Mouse (Mus musculus): Measurements from ENCODE around the gene Susd2. TPM values are rescaled to one million over a fixed set of nuclear protein-coding genes. Genes with fewer than 3 reads are reported as not detected.

Susd2 gene
- 3.1 TPM in 2 replicates for polyA plus RNA-seq (2015; fragmentation: Nextera tagmentation; extraction: Ambion mirVana)

GRCm38 (mm10) chr10:75643741-75644343, at the start of gene Susd2:
Gene Susd2 (minus strand): TSS chr10:75644008.
- H3K27ac ChIP-seq, result no peak within 1 kb of the TSS
- H3K4me3 ChIP-seq, result peak within 1 kb of the TSS; percentile 14; the same call in 1 of the 2 replicates
- H3K36me3 ChIP-seq, result peaks cover 36% of the 10 kb centered on the region
- 9% methylated on average over 11 of the region's 11 CpGs for WGBS
- H3K27me3 ChIP-seq, result no peaks in the 10 kb centered on the region
- peak within 1 kb of the TSS; percentile 51 for H3K9ac ChIP-seq
- ATAC-seq (ENCODE audit: low FRiP score, low read depth), result peak; percentile 64; the same call in 1 of the 2 replicates
- peak within 1 kb of the TSS; percentile 51 for H3K4me2 ChIP-seq (replicated peaks)
- no peaks in the 10 kb centered on the region for H3K9me3 ChIP-seq
- peaks cover 14% of the 10 kb centered on the region for H3K4me1 ChIP-seq

GRCm38 (mm10) chr10:75688598-75688997, 44.8 kb upstream of the Susd2 start:
- no peak for ATAC-seq (ENCODE audit: low FRiP score, low read depth)
- 98% methylated on average over 2 of the region's 2 CpGs for WGBS

GRCm38 (mm10) chr10:75686724-75687123, 42.9 kb upstream of the Susd2 start:
- WGBS, result 82% methylated on average over 4 of the region's 4 CpGs
- H3K36me3 ChIP-seq, result peaks cover 73% of the 10 kb centered on the region

More at GRCm38 (mm10) chr10:75688598-75688997, 44.8 kb upstream of the Susd2 start:
- H3K9me3 ChIP-seq, result no peaks in the 10 kb centered on the region
- H3K4me2 ChIP-seq (replicated peaks), result no peak overlapping the region
- H3K27me3 ChIP-seq, result no peaks in the 10 kb centered on the region
- H3K9ac ChIP-seq, result no peak overlapping the region
- peaks cover 74% of the 10 kb centered on the region for H3K36me3 ChIP-seq
- H3K27ac ChIP-seq, result no peak overlapping the region
- H3K4me1 ChIP-seq, result 0 out of 2 replicates have a peak, but pooled peaks cover 4% of the 10 kb centered on the region
- H3K4me3 ChIP-seq, result no peak overlapping the region

GRCm38 (mm10) chr10:75684035-75685004, 40.5 kb upstream of the Susd2 start:
- Histone ChIP-seq H3K36me3 (peaks cover 74% of the 10 kb centered on the region), H3K9ac (no peak overlapping the region), H3K4me2 (replicated peaks) (no peak overlapping the region), H3K27ac (0 out of 2 replicates have a peak overlapping the region, but pooled peaks have one; percentile 10), H3K9me3 (no peaks in the 10 kb centered on the region), H3K4me3 (no peak overlapping the region), H3K4me1 (0 out of 2 replicates have a peak, but pooled peaks cover 4% of the 10 kb centered on the region), H3K27me3 (no peaks in the 10 kb centered on the region)
- WGBS, result 63% methylated on average over 12 of the region's 12 CpGs
- no peak for ATAC-seq (ENCODE audit: low FRiP score, low read depth)

More at GRCm38 (mm10) chr10:75686724-75687123, 42.9 kb upstream of the Susd2 start:
- no peak overlapping the region for H3K4me3 ChIP-seq
- no peaks in the 10 kb centered on the region for H3K27me3 ChIP-seq
- no peak overlapping the region for H3K27ac ChIP-seq
- no peak for ATAC-seq (ENCODE audit: low FRiP score, low read depth)
- H3K4me2 ChIP-seq (replicated peaks), result no peak overlapping the region
- no peaks in the 10 kb centered on the region for H3K9me3 ChIP-seq
- no peak overlapping the region for H3K9ac ChIP-seq
- 0 out of 2 replicates have a peak, but pooled peaks cover 4% of the 10 kb centered on the region for H3K4me1 ChIP-seq

GRCm38 (mm10) chr10:75680574-75681001, 36.8 kb upstream of the Susd2 start:
- WGBS, result 93% methylated on average over 10 of the region's 10 CpGs
- no peak for ATAC-seq (ENCODE audit: low FRiP score, low read depth)
- H3K36me3 ChIP-seq, result peaks cover 79% of the 10 kb centered on the region

GRCm38 (mm10) chr10:75679204-75679603, 35.4 kb upstream of the Susd2 start:
- H3K4me1 ChIP-seq, result 0 out of 2 replicates have a peak, but pooled peaks cover 1% of the 10 kb centered on the region
- no peaks in the 10 kb centered on the region for H3K9me3 ChIP-seq
- no peak overlapping the region for H3K4me3 ChIP-seq
- no peaks in the 10 kb centered on the region for H3K27me3 ChIP-seq
- peaks cover 88% of the 10 kb centered on the region for H3K36me3 ChIP-seq
- no peak overlapping the region for H3K4me2 ChIP-seq (replicated peaks)
- H3K9ac ChIP-seq, result no peak overlapping the region
- ATAC-seq (ENCODE audit: low FRiP score, low read depth), result no peak
- WGBS, result 91% methylated on average over 6 of the region's 6 CpGs
- no peak overlapping the region for H3K27ac ChIP-seq

More at GRCm38 (mm10) chr10:75680574-75681001, 36.8 kb upstream of the Susd2 start:
- Histone ChIP-seq H3K27me3 (no peaks in the 10 kb centered on the region), H3K9ac (no peak overlapping the region), H3K9me3 (no peaks in the 10 kb centered on the region), H3K4me3 (no peak overlapping the region), H3K4me2 (replicated peaks) (no peak overlapping the region), H3K4me1 (0 out of 2 replicates have a peak, but pooled peaks cover 4% of the 10 kb centered on the region), H3K27ac (no peak overlapping the region)

- 87% methylated on average over 5 of the region's 5 CpGs for WGBS
- ATAC-seq (ENCODE audit: low FRiP score, low read depth), result no peak
- H3K9ac ChIP-seq, result no peak overlapping the region
- no peak overlapping the region for H3K27ac ChIP-seq
- no peaks in the 10 kb centered on the region for H3K9me3 ChIP-seq
- H3K36me3 ChIP-seq, result peaks cover 85% of the 10 kb centered on the region
- H3K4me1 ChIP-seq, result no peaks in the 10 kb centered on the region
- no peak overlapping the region for H3K4me3 ChIP-seq
- no peak overlapping the region for H3K4me2 ChIP-seq (replicated peaks)
- no peaks in the 10 kb centered on the region for H3K27me3 ChIP-seq
These were observed 34.2 kb upstream of the Susd2 start for GRCm38 (mm10) chr10:75677989-75678388.

- no peaks in the 10 kb centered on the region for H3K27me3 ChIP-seq
- 87% methylated on average over 2 of the region's 2 CpGs for WGBS
- H3K4me1 ChIP-seq, result no peaks in the 10 kb centered on the region
- peaks cover 81% of the 10 kb centered on the region for H3K36me3 ChIP-seq
- H3K9me3 ChIP-seq, result no peaks in the 10 kb centered on the region
- H3K9ac ChIP-seq, result no peak overlapping the region
- no peak overlapping the region for H3K27ac ChIP-seq
- no peak overlapping the region for H3K4me2 ChIP-seq (replicated peaks)
- no peak for ATAC-seq (ENCODE audit: low FRiP score, low read depth)
- H3K4me3 ChIP-seq, result no peak overlapping the region
These were observed 33.8 kb upstream of the Susd2 start for GRCm38 (mm10) chr10:75677571-75677970.

GRCm38 (mm10) chr10:75676819-75677565, 33.2 kb upstream of the Susd2 start:
- H3K4me3 ChIP-seq, result no peak overlapping the region
- H3K27me3 ChIP-seq, result no peaks in the 10 kb centered on the region
- H3K4me2 ChIP-seq (replicated peaks), result no peak overlapping the region
- no peak overlapping the region for H3K27ac ChIP-seq
- no peak overlapping the region for H3K9ac ChIP-seq
- H3K4me1 ChIP-seq, result no peaks in the 10 kb centered on the region
- WGBS, result 90% methylated on average over 7 of the region's 7 CpGs
- peaks cover 81% of the 10 kb centered on the region for H3K36me3 ChIP-seq
- no peak for ATAC-seq (ENCODE audit: low FRiP score, low read depth)
- H3K9me3 ChIP-seq, result no peaks in the 10 kb centered on the region

GRCm38 (mm10) chr10:75676286-75676685, 32.5 kb upstream of the Susd2 start:
- Histone ChIP-seq H3K4me2 (replicated peaks) (no peak overlapping the region), H3K9ac (no peak overlapping the region), H3K36me3 (peaks cover 79% of the 10 kb centered on the region), H3K4me3 (no peak overlapping the region), H3K4me1 (no peaks in the 10 kb centered on the region), H3K27ac (no peak overlapping the region), H3K27me3 (no peaks in the 10 kb centered on the region), H3K9me3 (no peaks in the 10 kb centered on the region)
- WGBS, result 94% methylated on average over 2 of the region's 2 CpGs
- no peak for ATAC-seq (ENCODE audit: low FRiP score, low read depth)

GRCm38 (mm10) chr10:75675594-75675993, 31.8 kb upstream of the Susd2 start:
- Histone ChIP-seq H3K9me3 (no peaks in the 10 kb centered on the region), H3K27ac (no peak overlapping the region), H3K4me1 (no peaks in the 10 kb centered on the region), H3K4me3 (no peak overlapping the region), H3K36me3 (peaks cover 79% of the 10 kb centered on the region), H3K9ac (no peak overlapping the region), H3K4me2 (replicated peaks) (no peak overlapping the region), H3K27me3 (no peaks in the 10 kb centered on the region)
- ATAC-seq (ENCODE audit: low FRiP score, low read depth), result no peak
- 72% methylated on average over 8 of the region's 8 CpGs for WGBS
